14 mouse cellular contexts compared by ENCODE assay signal in genomic region chr6:85371859-85372405, GRCm38 (mm10). TPM values are rescaled to one million over a fixed set of nuclear protein-coding genes. Genes with fewer than 3 reads are reported as not detected.
A peak's percentile ranks its signal among the peaks of the same experiment; 100 is the strongest.
DNase-seq lines count a peak whose midpoint lies in the region; ATAC-seq and TF ChIP-seq lines count a peak whose summit lies in the region.
"Had no signal": no experiment of that assay in that cellular context is flagged by ENCODE, and none has a peak within 500 bp of the region (broad histone marks: within the 10 kb centered on the region; RNA-seq: fewer than 3 reads in every experiment).

No protein-coding gene starts in this region.

- no peaks in the 10 kb centered on the region for H3K36me3 ChIP-seq in kidney, embryonic 16.5 days (ENCODE audit: insufficient read depth, low read length)
- H3K36me3 ChIP-seq in heart, embryonic 14.5 days (ENCODE audit: control insufficient read depth, insufficient read depth, low read length), result peaks cover 15% of the 10 kb centered on the region
- no peaks in the 10 kb centered on the region for H3K36me3 ChIP-seq in midbrain, embryonic 16.5 days (ENCODE audit: control insufficient read depth, insufficient read depth, low read length)

- no peak for ATAC-seq in kidney, embryonic 16.5 days (ENCODE audit: low FRiP score, low TSS enrichment)
- ATAC-seq in heart, embryonic 14.5 days (ENCODE audit: insufficient number of reproducible peaks, insufficient read depth, low FRiP score, low read depth), result no peak
- ATAC-seq in midbrain, embryonic 16.5 days, result no peak
- ATAC-seq in erythroblast, adult 5-6 weeks (replicated peaks; ENCODE audit: low FRiP score, poor library complexity, severe bottlenecking), result no peak

- H3K9me3 ChIP-seq in kidney, embryonic 16.5 days (ENCODE audit: low read length), result no peaks in the 10 kb centered on the region
- H3K9me3 ChIP-seq in heart, embryonic 14.5 days (ENCODE audit: control insufficient read depth, low read length), result no peaks in the 10 kb centered on the region
- H3K9me3 ChIP-seq in midbrain, embryonic 16.5 days (replicated peaks; ENCODE audit: control insufficient read depth, low read length, poor library complexity, severe bottlenecking), result no peaks in the 10 kb centered on the region

- no peak for DNase-seq in cerebellum, adult 2 months
- no peak for DNase-seq in cerebellum, adult 9-11 months
- DNase-seq in kidney, adult 11 months, result no peak
- no peak for DNase-seq in thymus, postnatal 25 days
- DNase-seq: kidney, adult 8-10 months; retina, postnatal 1 day; thymus, postnatal 36 days had no signal

- peak overlapping the region; percentile 35; the same call in 1 of the 2 replicates for H3K27ac ChIP-seq in cerebellum, adult 2 months (ENCODE audit: insufficient read depth, low read length)
- 0 out of 2 replicates have a peak overlapping the region, but pooled peaks have one; percentile 13 for H3K27ac ChIP-seq in kidney, embryonic 16.5 days (ENCODE audit: low read length)
- peak overlapping the region; percentile 77 to 96 for H3K27ac ChIP-seq in heart, embryonic 14.5 days (replicated peaks in 1 of 2; ENCODE audit: control insufficient read depth in 1 of 2, insufficient read depth in 1 of 2, low read depth in 2 of 2, low read length in 2 of 2)
- no peak overlapping the region for H3K27ac ChIP-seq in midbrain, embryonic 16.5 days (ENCODE audit: low read length)

- no peak for TF ChIP-seq CTCF in cerebellum, adult 2 months (IDR thresholded peaks at IDR 0.05; ENCODE audit: borderline replicate concordance, insufficient read depth, low read depth, low read length)

- no peak for TF ChIP-seq POLR2A in cerebellum, adult 2 months (IDR thresholded peaks at IDR 0.05; ENCODE audit: borderline replicate concordance, insufficient read depth, low read length)

- no peaks in the 10 kb centered on the region for H3K27me3 ChIP-seq in cerebellum, adult 2 months (ENCODE audit: control insufficient read depth, insufficient read depth, low read length)
- H3K27me3 ChIP-seq in kidney, embryonic 16.5 days (ENCODE audit: insufficient read depth, low read length), result no peaks in the 10 kb centered on the region
- H3K27me3 ChIP-seq in heart, embryonic 14.5 days (ENCODE audit: control insufficient read depth, insufficient read depth, low read length), result no peaks in the 10 kb centered on the region
- no peaks in the 10 kb centered on the region for H3K27me3 ChIP-seq in midbrain, embryonic 16.5 days (ENCODE audit: control insufficient read depth, insufficient read depth, low read depth, low read length)

- H3K9ac ChIP-seq in kidney, embryonic 16.5 days (replicated peaks; ENCODE audit: low read length), result no peak overlapping the region; the same call in 1 of the 2 replicates
- peak overlapping the region; percentile 98 for H3K9ac ChIP-seq in heart, embryonic 14.5 days (ENCODE audit: low read length)
- no peak overlapping the region for H3K9ac ChIP-seq in midbrain, embryonic 16.5 days (ENCODE audit: low read depth, low read length)

- 14% methylated on average over 6 of the region's 6 CpGs for WGBS in cerebellum, adult 2 months
- 67% methylated on average over 6 of the region's 6 CpGs for WGBS in kidney, embryonic 16.5 days
- 50% methylated on average over 6 of the region's 6 CpGs for WGBS in heart, embryonic 14.5 days
- WGBS in midbrain, embryonic 16.5 days, result 86% methylated on average over 6 of the region's 6 CpGs

- peak overlapping the region; percentile 37 for H3K4me3 ChIP-seq in cerebellum, adult 2 months (replicated peaks; ENCODE audit: insufficient read depth, low read depth, low read length)
- H3K4me3 ChIP-seq in kidney, embryonic 16.5 days (ENCODE audit: low read length), result peak overlapping the region; percentile 16; the same call in 1 of the 2 replicates
- peak overlapping the region; percentile 71 to 98 for H3K4me3 ChIP-seq in heart, embryonic 14.5 days (ENCODE audit: control insufficient read depth in 1 of 2, insufficient read depth in 1 of 2, low read depth in 1 of 2, low read length in 2 of 2)
- H3K4me3 ChIP-seq in midbrain, embryonic 16.5 days (ENCODE audit: low read depth, low read length), result no peak overlapping the region
- H3K4me3 ChIP-seq: erythroblast, embryonic 14.5 days had no signal

- H3K4me1 ChIP-seq in cerebellum, adult 2 months (ENCODE audit: control insufficient read depth, insufficient read depth, low read length), result peaks cover 47% of the 10 kb centered on the region
- peaks cover 49% of the 10 kb centered on the region for H3K4me1 ChIP-seq in kidney, embryonic 16.5 days (ENCODE audit: insufficient read depth, low read length)
- H3K4me1 ChIP-seq in heart, embryonic 14.5 days (ENCODE audit: control insufficient read depth in 2 of 2, insufficient read depth in 2 of 2, low read length in 2 of 2), result peaks cover 52 to 57% of the 10 kb centered on the region in 2 experiments
- peaks cover 33% of the 10 kb centered on the region for H3K4me1 ChIP-seq in midbrain, embryonic 16.5 days (ENCODE audit: control insufficient read depth, insufficient read depth, low read length)

- peak overlapping the region; percentile 91 for H3K4me2 ChIP-seq in kidney, embryonic 16.5 days (replicated peaks; ENCODE audit: low read depth, low read length)
- peak overlapping the region; percentile 87 for H3K4me2 ChIP-seq in heart, embryonic 14.5 days (ENCODE audit: low read length)
- H3K4me2 ChIP-seq in midbrain, embryonic 16.5 days (ENCODE audit: low read length), result peak overlapping the region; percentile 88

RNA-seq across cellular contexts. Expression of gene Rab11fip5, which starts 2.5 kb away (rescaled TPM):
- 70.7 and 75.2 TPM in 2 replicates for polyA plus RNA-seq in cerebellum, adult 2 months (2012; rRNA removed)
- 16.5 and 18.9 TPM in 2 replicates for polyA plus RNA-seq in kidney, embryonic 16.5 days (2015; fragmentation: Nextera tagmentation; extraction: Ambion mirVana)
- polyA plus RNA-seq in heart, embryonic 14.5 days (2014; fragmentation: Nextera tagmentation; extraction: Ambion mirVana), result 36.5 and 42.2 TPM in 2 replicates
- polyA plus RNA-seq in midbrain, embryonic 16.5 days (2015; fragmentation: Nextera tagmentation; extraction: Ambion mirVana), result 20.2 and 21.1 TPM in 2 replicates
- total RNA-seq in erythroblast, adult 5-6 weeks (2015; ENCODE audit: low replicate concordance), result 0.19 and 0.21 TPM in 2 replicates
- total RNA-seq in erythroblast, adult 5-6 weeks (2017; ENCODE audit: low replicate concordance), result 0.51 and 2.6 TPM in 2 replicates

RNA-seq across cellular contexts. Expression of gene Sfxn5, which starts 38.7 kb away (rescaled TPM):
- polyA plus RNA-seq in cerebellum, adult 2 months (2012; rRNA removed), result 169 and 172 TPM in 2 replicates
- 9.2 and 13.8 TPM in 2 replicates for polyA plus RNA-seq in kidney, embryonic 16.5 days (2015; fragmentation: Nextera tagmentation; extraction: Ambion mirVana)
- polyA plus RNA-seq in heart, embryonic 14.5 days (2014; fragmentation: Nextera tagmentation; extraction: Ambion mirVana), result 2.7 and 3.1 TPM in 2 replicates
- polyA plus RNA-seq in midbrain, embryonic 16.5 days (2015; fragmentation: Nextera tagmentation; extraction: Ambion mirVana), result 27.6 and 41.3 TPM in 2 replicates
- 0.19 and 0.63 TPM in 2 replicates for total RNA-seq in erythroblast, adult 5-6 weeks (2015; ENCODE audit: low replicate concordance)
- 0.56 and 1.3 TPM in 2 replicates for total RNA-seq in erythroblast, adult 5-6 weeks (2017; ENCODE audit: low replicate concordance)

RNA-seq across cellular contexts. Expression of gene Noto, which starts 51.8 kb away (rescaled TPM):
- not detected in 2 replicates for polyA plus RNA-seq in cerebellum, adult 2 months (2012; rRNA removed)
- polyA plus RNA-seq in kidney, embryonic 16.5 days (2015; fragmentation: Nextera tagmentation; extraction: Ambion mirVana), result not detected in 2 replicates
- not detected in 2 replicates for polyA plus RNA-seq in heart, embryonic 14.5 days (2014; fragmentation: Nextera tagmentation; extraction: Ambion mirVana)
- polyA plus RNA-seq in midbrain, embryonic 16.5 days (2015; fragmentation: Nextera tagmentation; extraction: Ambion mirVana), result not detected in 2 replicates
- total RNA-seq in erythroblast, adult 5-6 weeks (2015; ENCODE audit: low replicate concordance), result not detected in 2 replicates
- total RNA-seq in erythroblast, adult 5-6 weeks (2017; ENCODE audit: low replicate concordance), result not detected in 2 replicates
- total RNA-seq: adrenal gland, postnatal 36 days had no signal
- polyA plus RNA-seq: erythroblast, embryonic 14.5 days; liver, embryonic 16.5 days had no signal

RNA-seq across cellular contexts. Expression of gene Smyd5, which starts 59.9 kb away (rescaled TPM):
- 35.3 and 38.8 TPM in 2 replicates for polyA plus RNA-seq in cerebellum, adult 2 months (2012; rRNA removed)
- polyA plus RNA-seq in kidney, embryonic 16.5 days (2015; fragmentation: Nextera tagmentation; extraction: Ambion mirVana), result 74.4 and 77.0 TPM in 2 replicates
- 30.5 and 33.5 TPM in 2 replicates for polyA plus RNA-seq in heart, embryonic 14.5 days (2014; fragmentation: Nextera tagmentation; extraction: Ambion mirVana)
- polyA plus RNA-seq in midbrain, embryonic 16.5 days (2015; fragmentation: Nextera tagmentation; extraction: Ambion mirVana), result 73.3 and 78.2 TPM in 2 replicates
- total RNA-seq in erythroblast, adult 5-6 weeks (2015; ENCODE audit: low replicate concordance), result 1.5 TPM in 2 replicates
- total RNA-seq in erythroblast, adult 5-6 weeks (2017; ENCODE audit: low replicate concordance), result 4.0 and 14.1 TPM in 2 replicates
